Mouse (Mus musculus) B cell, adult (primary cell): ENCODE results near the gene Cyp2j6. TPM values are rescaled to one million over a fixed set of nuclear protein-coding genes. Genes with fewer than 3 reads are reported as not detected.

Experiments used
- total RNA-seq: library from RNA; stranded (reverse); gene quantifications from 4 replicates; pipeline ENCODE4 v1.2.4, GENCODE M21; 2023; ENCODE audit not compliant: inconsistent age

Gene Cyp2j6
- not detected in 4 replicates for total RNA-seq

DNA sequence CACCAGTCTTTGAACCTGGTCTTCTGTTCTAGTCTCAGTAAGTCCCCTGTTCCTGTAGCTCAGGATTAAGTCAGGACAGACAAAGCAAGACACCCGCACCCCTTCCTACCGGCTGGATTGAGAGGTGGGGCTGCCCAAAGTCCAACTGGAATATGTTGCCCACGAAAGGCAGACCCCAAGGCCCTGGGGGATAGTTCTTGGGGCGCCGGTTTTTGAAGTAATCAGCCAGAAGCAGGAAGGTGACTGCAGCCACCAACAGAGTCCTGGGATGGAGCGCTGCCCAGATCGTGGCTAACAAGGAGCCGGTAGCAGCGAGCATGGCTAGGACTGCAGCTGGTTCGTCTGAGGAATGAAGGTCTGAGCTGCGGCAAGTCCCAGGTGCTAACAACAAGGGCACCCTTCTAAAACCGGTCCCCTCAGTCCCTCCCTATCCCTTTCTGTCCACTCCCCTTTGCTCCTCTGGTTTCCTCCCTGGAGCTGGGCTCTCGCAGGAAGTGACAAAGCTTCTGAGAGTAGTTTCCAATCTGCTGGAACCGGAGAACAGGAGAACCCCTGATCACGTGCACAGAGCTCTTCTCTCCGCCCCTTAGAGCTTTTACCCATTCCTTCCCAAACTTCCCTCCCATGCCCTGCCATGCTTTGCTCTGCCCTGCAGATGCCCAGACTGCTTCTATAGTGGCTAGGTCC is at the start of gene Cyp2j6:
Gene Cyp2j6, minus strand, starts transcription at position 529 of the 687 bp plus-strand sequence.

DNA sequence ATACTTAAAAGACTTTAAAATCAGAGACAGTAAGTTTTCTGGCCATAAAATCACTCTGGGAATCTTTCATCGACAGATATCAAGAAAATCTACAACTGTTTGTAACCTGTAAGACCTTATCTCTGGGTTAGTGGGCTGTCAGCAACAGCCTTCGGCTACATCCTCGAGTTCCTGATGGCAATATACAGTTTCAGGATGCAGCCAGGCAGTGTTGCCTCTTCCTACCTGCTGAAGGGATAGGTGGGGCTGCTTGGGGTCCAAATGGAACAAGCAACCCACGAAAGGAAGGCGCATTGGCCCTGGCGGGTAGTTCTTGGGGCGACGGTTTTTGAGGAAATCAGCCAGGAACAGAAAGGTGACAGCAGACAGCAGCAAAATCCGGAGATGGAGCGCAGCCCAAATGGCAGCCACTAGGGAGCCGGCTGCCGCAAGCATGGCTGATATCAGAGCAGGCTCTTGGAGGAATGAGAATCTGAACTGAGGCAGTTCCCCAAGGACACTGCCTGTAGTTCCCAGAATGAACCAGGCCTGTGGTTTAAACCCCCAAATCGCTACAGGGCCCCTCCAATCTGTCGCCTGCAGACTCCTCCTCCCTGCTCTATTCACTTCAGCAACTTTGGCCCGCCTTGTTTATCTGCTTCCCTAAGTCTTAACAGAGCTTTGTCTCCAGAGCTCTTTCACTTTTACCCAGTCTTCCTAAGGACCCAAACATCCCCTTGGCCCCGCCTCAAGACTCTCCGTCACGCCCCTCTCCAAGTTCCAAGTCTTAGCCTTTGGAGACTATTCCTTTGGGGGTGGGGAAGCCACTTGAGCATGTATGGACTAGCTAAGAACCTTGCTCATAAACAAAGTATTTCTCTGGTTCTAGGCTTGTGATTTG is 37.7 kb upstream of the Cyp2j6 start, which contains the start of gene Cyp2j9:
Gene Cyp2j9, minus strand, starts transcription at position 668 of the 880 bp plus-strand sequence.

DNA sequence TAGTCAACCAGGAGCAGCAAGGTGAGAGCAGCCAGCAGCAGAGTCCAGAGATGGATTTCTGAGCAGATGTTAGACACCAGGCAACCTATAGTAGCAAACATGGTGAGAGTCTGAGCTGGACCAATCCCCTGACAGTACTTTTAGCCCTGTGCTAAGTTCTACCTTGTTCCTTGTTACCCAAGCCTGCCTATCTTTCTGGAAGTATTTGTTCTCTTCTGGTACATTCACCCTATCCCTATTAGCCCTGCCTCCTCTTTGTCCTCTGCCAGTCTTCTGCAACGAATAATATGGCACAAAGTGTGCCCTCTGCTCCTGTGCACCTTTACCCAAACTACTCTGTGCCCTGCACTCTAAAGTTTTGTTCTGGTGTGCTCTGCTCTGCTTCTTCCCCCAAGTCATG is 46.2 kb downstream of the Cyp2j6 start, which contains the start of gene Cyp2j8:
Gene Cyp2j8, minus strand, starts transcription at position 101 of the 400 bp plus-strand sequence.

Other genes with a start within 250 kb of the Cyp2j6 start
- gene Cyp2j11, start 205.0 kb downstream of the Cyp2j6 start, total RNA-seq: not detected in 4 replicates
- not detected in 4 replicates for gene Cyp2j8, start 46.3 kb downstream of the Cyp2j6 start, total RNA-seq
- not detected in 4 replicates for gene Cyp2j9, start 37.9 kb upstream of the Cyp2j6 start, total RNA-seq
- not detected in 4 replicates for gene Cyp2j5, start 110.5 kb upstream of the Cyp2j6 start, total RNA-seq
- not detected in 4 replicates for gene Gm12695, start 231.5 kb upstream of the Cyp2j6 start, total RNA-seq